Mouse (Mus musculus) liver, adult (tissue): ENCODE results near the gene Cenpm.

Source experiments
- GATA4 ChIP-seq: IDR thresholded peaks from 2 replicates; pipeline ENCODE4 v1.6.1; 2014; ENCODE audit warnings: mild to moderate bottlenecking, low read length; ENCODE audit not compliant: insufficient replicate concordance

Gene Cenpm

GRCm38 (mm10) chr15:82209295-82210050, 35.1 kb downstream of the Cenpm start:
- no peak for TF ChIP-seq GATA4

- no peak for TF ChIP-seq GATA4
Observed at GRCm38 (mm10) chr15:82208307-82208706, 36.2 kb downstream of the Cenpm start.

- TF ChIP-seq GATA4 = no peak
Observed at GRCm38 (mm10) chr15:82207504-82208219, 36.9 kb downstream of the Cenpm start.

GRCm38 (mm10) chr15:82207105-82207459, 37.5 kb downstream of the Cenpm start:
- no peak for TF ChIP-seq GATA4

GRCm38 (mm10) chr15:82206365-82207104, 38.0 kb downstream of the Cenpm start:
- TF ChIP-seq GATA4 = no peak

GRCm38 (mm10) chr15:82204680-82205371, 39.7 kb downstream of the Cenpm start:
- no peak for TF ChIP-seq GATA4

GRCm38 (mm10) chr15:82203611-82204351, 40.8 kb downstream of the Cenpm start:
- no peak for TF ChIP-seq GATA4

- no peak for TF ChIP-seq GATA4
Observed at GRCm38 (mm10) chr15:82203090-82203489, 41.5 kb downstream of the Cenpm start.

GRCm38 (mm10) chr15:82202086-82202485, 42.5 kb downstream of the Cenpm start:
- no peak for TF ChIP-seq GATA4

GRCm38 (mm10) chr15:82199546-82199945, 45.0 kb downstream of the Cenpm start:
- no peak for TF ChIP-seq GATA4

- no peak for TF ChIP-seq GATA4
Observed at GRCm38 (mm10) chr15:82198342-82198741, 46.2 kb downstream of the Cenpm start.

GRCm38 (mm10) chr15:82197937-82198336, 46.6 kb downstream of the Cenpm start:
- no peak for TF ChIP-seq GATA4

GRCm38 (mm10) chr15:82197246-82197750, 47.2 kb downstream of the Cenpm start:
- TF ChIP-seq GATA4 = no peak

GRCm38 (mm10) chr15:82196300-82196699, 48.2 kb downstream of the Cenpm start:
- TF ChIP-seq GATA4 = no peak
